Mouse (Mus musculus) 3134 (cell line): ENCODE results near the gene 4930430A15Rik.

Experiments used
- DNase-seq: peaks from one replicate; pipeline ENCODE4 v3.0.0-alpha.2; 2011; ENCODE audit warnings: low spot score; ENCODE audit not compliant: insufficient read length; ENCODE audit errors: extremely low read depth

The 4930430A15Rik gene

DNA sequence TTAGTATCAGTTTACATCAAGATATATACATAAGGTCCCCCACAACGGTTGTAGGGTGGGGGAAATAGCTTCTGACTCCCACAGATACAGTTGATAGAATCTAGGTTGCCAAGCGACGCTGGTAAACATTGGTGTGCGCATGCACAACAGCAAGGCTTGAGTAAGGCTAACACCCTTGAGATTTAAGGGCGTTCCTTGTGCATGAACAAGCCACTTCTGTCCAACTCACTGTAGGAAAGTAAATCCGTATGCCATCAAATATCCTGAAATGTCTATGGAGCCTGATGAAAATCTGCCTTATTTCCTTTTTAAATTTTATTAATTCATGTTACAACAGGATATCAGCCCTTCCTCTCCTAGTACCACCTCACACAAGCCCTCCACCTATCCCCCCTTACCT is at the start of gene 4930430A15Rik:
Gene 4930430A15Rik (minus strand): TSS at position 101 of the 400 bp plus-strand sequence.
- DNase-seq: no peak

GRCm38 (mm10) chr2:111274006-111274405 is 44.6 kb upstream of the 4930430A15Rik start, which contains the start of gene Olfr1277:
TSS of gene Olfr1277 (minus strand) at chr2:111274106.
- no peak for DNase-seq

DNA sequence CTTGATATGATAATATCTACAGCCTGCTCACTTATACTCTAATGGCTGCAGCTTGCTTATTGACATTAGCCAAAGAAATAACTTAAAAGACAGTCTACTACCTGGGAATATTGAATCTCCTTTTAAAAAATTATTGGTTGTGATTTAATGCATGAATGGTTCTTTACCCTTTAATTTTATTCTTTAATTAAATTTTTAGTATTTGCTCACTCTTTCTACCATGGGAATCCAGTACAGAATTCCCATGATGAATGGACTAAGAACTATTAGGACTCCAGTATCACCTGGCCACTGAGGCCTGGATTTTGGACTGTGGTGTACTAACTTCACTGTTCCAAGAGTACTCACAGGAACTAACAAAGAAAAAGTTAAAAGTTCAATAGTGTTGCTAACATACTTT is 24.8 kb upstream of the 4930430A15Rik start, which contains the start of gene Olfr1276:
Gene Olfr1276 (plus strand): TSS at position 301 of the 400 bp plus-strand sequence.
- no peak for DNase-seq

DNA sequence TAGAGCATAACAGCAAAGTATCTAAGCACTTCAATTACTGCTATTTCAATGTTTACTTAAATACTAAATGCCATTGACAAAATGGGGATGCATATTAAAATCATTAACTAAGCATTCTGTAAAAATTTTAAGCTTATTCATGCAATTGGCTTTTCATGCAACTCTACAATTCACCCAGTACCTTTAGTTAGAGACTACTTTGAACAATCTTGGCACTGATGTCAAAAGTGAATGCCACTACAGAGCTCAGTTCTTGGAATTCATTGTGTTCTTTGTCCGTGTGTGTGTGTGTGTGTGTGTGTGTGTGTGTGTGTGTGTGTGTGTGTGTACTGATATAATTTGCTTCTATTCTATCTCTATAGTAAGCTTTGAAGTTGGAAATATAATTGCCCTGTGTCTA is 5.8 kb upstream of the 4930430A15Rik start, which contains the start of gene Olfr1275:
Gene Olfr1275 (minus strand): TSS at position 101 of the 400 bp plus-strand sequence.
- no peak for DNase-seq

DNA sequence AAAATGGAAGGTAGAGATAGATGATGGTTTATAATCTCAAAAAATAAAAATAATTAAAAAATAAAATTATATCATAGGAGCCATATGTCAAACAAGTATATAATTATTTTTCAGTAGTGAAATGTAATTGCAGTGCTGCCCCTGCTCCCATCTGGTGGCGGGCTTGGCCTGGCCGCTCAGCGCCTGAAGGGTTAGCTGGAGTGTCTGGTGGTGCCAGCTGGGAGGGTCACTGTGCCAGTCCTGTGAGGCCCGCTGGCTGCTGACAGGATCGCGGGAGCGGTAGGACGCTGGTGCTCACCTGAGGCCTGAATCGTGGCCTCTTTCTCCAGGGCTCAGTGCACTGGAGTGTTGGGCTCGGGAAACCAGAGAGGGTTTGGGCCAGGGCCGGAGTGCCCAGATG is 47.3 kb downstream of the 4930430A15Rik start:
- DNase-seq: no peak

- DNase-seq: no peak
These were observed 76.6 kb downstream of the 4930430A15Rik start, which contains the start of gene Gm15130 for GRCm38 (mm10) chr2:111152836-111153235. TSS of gene Gm15130 (minus strand) at chr2:111152936.

DNA sequence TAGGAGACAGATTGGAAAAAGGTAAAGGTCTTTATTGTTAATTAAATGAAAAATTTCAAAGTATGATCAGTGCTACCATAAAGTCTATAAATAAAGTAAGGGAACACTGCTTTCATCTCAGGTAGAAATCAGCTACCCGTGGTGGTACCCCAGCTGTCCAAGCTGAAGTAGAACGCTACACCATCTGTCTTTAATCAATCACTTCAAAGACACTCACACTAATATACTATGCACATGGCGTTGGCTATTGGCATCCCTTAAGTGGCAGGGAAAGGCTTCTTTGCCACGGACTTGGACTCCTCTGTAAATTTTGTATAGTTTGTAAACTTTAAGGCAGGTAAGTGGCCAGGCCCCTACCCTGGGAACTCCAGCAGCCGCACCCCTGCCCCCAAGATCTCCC is 93.7 kb downstream of the 4930430A15Rik start:
- no peak for DNase-seq
